Mouse (Mus musculus): Measurements from ENCODE around the gene Tnni3k. TPM values are rescaled to one million over a fixed set of nuclear protein-coding genes. Genes with fewer than 3 reads are reported as not detected.
A peak's percentile ranks its signal among the peaks of the same experiment; 100 is the strongest.

The Tnni3k gene
- polyA plus RNA-seq, 1 experiment from 2014 or later = 0.22 TPM

GRCm38 (mm10) chr3:154915566-154915965 is 139.6 kb downstream of the Tnni3k start:
- Histone ChIP-seq H3K27me3 (ENCODE audit: insufficient read depth, poor library complexity, severe bottlenecking) (no peaks in the 10 kb centered on the region), H3K36me3 (no peaks in the 10 kb centered on the region), H3K27ac (no peak overlapping the region), H3K4me1 (replicated peaks) (no peaks in the 10 kb centered on the region), H3K9me3 (no peaks in the 10 kb centered on the region), H3K4me3 (no peak overlapping the region)
- 69% methylated on average over 1 of the region's 1 CpGs for WGBS
- DNase-seq (ENCODE audit: low spot score) = no peak

DNA sequence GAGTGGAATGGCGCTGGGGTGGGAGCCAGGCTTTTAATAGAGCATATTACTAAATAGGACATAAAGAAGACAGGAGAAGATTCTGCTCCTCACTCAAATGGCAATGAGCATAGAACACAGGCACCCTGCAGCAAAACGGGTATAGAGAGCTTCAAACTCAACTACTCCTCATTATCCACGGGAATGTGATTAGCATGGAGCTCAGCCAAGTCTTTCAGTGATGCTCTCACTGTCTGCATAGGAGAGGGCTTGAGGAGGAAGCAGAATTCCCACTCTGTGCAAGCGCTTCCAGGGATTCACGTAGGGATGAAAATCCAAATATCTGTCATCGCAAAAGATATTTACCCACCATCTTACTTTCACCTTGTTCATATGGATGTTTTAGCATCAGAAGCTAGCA is 141.6 kb downstream of the Tnni3k start:
- Histone ChIP-seq H3K27me3 (ENCODE audit: insufficient read depth, poor library complexity, severe bottlenecking) (no peaks in the 10 kb centered on the region), H3K4me3 (no peak overlapping the region), H3K36me3 (no peaks in the 10 kb centered on the region), H3K4me1 (replicated peaks) (no peaks in the 10 kb centered on the region), H3K27ac (no peak overlapping the region), H3K9me3 (no peaks in the 10 kb centered on the region)
- no peak for DNase-seq (ENCODE audit: low spot score)
- WGBS = 82% methylated on average over 6 of the region's 6 CpGs

DNA sequence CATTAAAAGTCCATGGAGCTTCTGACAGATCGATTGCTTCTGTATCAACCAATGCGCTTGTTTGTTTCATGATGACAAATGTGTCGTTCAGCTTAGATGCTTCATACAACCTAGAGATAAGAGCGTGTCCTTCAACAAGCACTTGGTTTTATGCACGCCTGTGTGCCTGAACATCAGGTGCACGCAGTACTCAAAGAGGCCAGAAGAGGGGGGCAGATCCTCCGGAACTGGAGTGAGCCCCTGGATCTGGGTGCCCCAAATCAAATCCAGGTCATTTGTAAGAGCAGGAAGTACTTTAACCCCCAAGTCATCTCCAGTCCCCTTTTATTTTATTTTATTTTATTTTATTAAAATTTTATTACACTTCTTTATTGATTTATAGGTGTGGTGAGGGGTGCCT is 158.5 kb downstream of the Tnni3k start:
- Histone ChIP-seq H3K4me3 (no peak overlapping the region), H3K9me3 (no peaks in the 10 kb centered on the region), H3K36me3 (no peaks in the 10 kb centered on the region), H3K27ac (no peak overlapping the region), H3K4me1 (replicated peaks) (no peaks in the 10 kb centered on the region), H3K27me3 (ENCODE audit: insufficient read depth, poor library complexity, severe bottlenecking) (no peaks in the 10 kb centered on the region)
- WGBS = 70% methylated on average over 7 of the region's 7 CpGs
- DNase-seq (ENCODE audit: low spot score) = peak; percentile 20

DNA sequence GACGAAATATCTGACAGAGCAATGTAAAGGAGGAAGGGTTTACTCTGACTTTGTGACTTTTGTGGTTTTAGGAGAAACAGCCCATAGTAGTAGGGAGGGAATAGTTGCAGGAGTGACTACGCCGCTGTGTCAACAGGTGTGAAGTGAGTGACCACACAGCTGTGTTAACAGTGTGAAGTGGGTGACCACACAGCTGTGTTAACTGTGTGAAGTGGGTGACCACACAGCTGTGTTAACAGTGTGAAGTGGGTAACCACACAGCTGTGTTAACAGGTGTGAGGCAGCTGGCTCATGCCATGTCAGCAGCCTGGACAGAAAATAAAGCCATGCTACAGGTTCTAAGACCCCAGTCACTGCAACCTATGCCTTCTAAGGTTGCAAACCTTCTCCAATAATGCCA is 162.0 kb downstream of the Tnni3k start:
- H3K4me3 ChIP-seq = no peak overlapping the region
- WGBS = 86% methylated on average over 3 of the region's 3 CpGs
- no peaks in the 10 kb centered on the region for H3K36me3 ChIP-seq
- no peak overlapping the region for H3K27ac ChIP-seq
- DNase-seq (ENCODE audit: low spot score) = no peak
- H3K27me3 ChIP-seq (ENCODE audit: insufficient read depth, poor library complexity, severe bottlenecking) = no peaks in the 10 kb centered on the region
- H3K4me1 ChIP-seq (replicated peaks) = no peaks in the 10 kb centered on the region
- no peaks in the 10 kb centered on the region for H3K9me3 ChIP-seq

GRCm38 (mm10) chr3:154885452-154885851 is 169.8 kb downstream of the Tnni3k start:
- 44% methylated on average over 5 of the region's 5 CpGs for WGBS
- Histone ChIP-seq H3K27me3 (ENCODE audit: insufficient read depth, poor library complexity, severe bottlenecking) (no peaks in the 10 kb centered on the region), H3K27ac (no peak overlapping the region), H3K4me1 (replicated peaks) (peaks cover 3% of the 10 kb centered on the region; the same call in 1 of the 2 replicates), H3K9me3 (no peaks in the 10 kb centered on the region), H3K36me3 (no peaks in the 10 kb centered on the region), H3K4me3 (no peak overlapping the region)
- no peak for DNase-seq (ENCODE audit: low spot score)

DNA sequence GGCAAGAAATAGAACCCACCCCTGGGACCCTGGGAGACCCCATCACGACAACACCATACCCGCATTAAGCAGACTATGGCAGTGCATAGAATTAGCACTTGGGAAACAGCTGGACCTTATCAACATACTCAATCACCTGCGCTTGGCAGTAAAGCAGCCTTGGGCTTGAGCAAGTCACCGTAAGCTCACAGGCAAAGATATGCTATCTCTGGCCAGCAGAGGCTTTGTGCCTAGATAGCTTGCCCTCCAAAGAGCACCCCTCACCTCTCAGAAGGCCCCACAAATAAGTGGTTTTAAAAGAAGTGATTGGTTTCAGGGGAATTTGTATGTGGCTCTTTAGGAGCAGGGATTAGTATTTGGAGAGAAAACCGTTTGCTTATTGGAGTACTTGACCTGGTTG is 170.2 kb downstream of the Tnni3k start:
- Histone ChIP-seq H3K9me3 (no peaks in the 10 kb centered on the region), H3K27ac (no peak overlapping the region), H3K4me1 (replicated peaks) (peaks cover 6% of the 10 kb centered on the region; the same call in 1 of the 2 replicates), H3K27me3 (ENCODE audit: insufficient read depth, poor library complexity, severe bottlenecking) (no peaks in the 10 kb centered on the region), H3K4me3 (no peak overlapping the region), H3K36me3 (no peaks in the 10 kb centered on the region)
- no peak for DNase-seq (ENCODE audit: low spot score)
- 58% methylated on average over 5 of the region's 5 CpGs for WGBS

GRCm38 (mm10) chr3:154881428-154881986 is 173.7 kb downstream of the Tnni3k start:
- H3K27ac ChIP-seq = no peak overlapping the region
- H3K27me3 ChIP-seq (ENCODE audit: insufficient read depth, poor library complexity, severe bottlenecking) = no peaks in the 10 kb centered on the region
- no peak for DNase-seq (ENCODE audit: low spot score)
- H3K4me1 ChIP-seq (replicated peaks) = peaks cover 6% of the 10 kb centered on the region; the same call in 1 of the 2 replicates
- no peak overlapping the region for H3K4me3 ChIP-seq
- WGBS = 89% methylated on average over 2 of the region's 2 CpGs
- no peaks in the 10 kb centered on the region for H3K9me3 ChIP-seq
- no peaks in the 10 kb centered on the region for H3K36me3 ChIP-seq

- no peak for DNase-seq (ENCODE audit: low spot score)
- no peaks in the 10 kb centered on the region for H3K9me3 ChIP-seq
- H3K4me1 ChIP-seq (replicated peaks) = peaks cover 6% of the 10 kb centered on the region; the same call in 1 of the 2 replicates
- no peak overlapping the region for H3K4me3 ChIP-seq
- no peaks in the 10 kb centered on the region for H3K36me3 ChIP-seq
- H3K27ac ChIP-seq = no peak overlapping the region
- 69% methylated on average over 4 of the region's 4 CpGs for WGBS
- H3K27me3 ChIP-seq (ENCODE audit: insufficient read depth, poor library complexity, severe bottlenecking) = no peaks in the 10 kb centered on the region
Measured at GRCm38 (mm10) chr3:154880536-154880939, 174.7 kb downstream of the Tnni3k start.

- H3K36me3 ChIP-seq = no peaks in the 10 kb centered on the region
- H3K27me3 ChIP-seq (ENCODE audit: insufficient read depth, poor library complexity, severe bottlenecking) = no peaks in the 10 kb centered on the region
- no peaks in the 10 kb centered on the region for H3K9me3 ChIP-seq
- WGBS = 87% methylated on average over 5 of the region's 5 CpGs
- H3K4me3 ChIP-seq = no peak overlapping the region
- H3K4me1 ChIP-seq (replicated peaks) = 0 out of 2 replicates have a peak, but pooled peaks cover 6% of the 10 kb centered on the region
- DNase-seq (ENCODE audit: low spot score) = no peak
- H3K27ac ChIP-seq = no peak overlapping the region
Measured at GRCm38 (mm10) chr3:154880108-154880507, 175.1 kb downstream of the Tnni3k start.

- Histone ChIP-seq H3K4me1 (replicated peaks) (0 out of 2 replicates have a peak, but pooled peaks cover 6% of the 10 kb centered on the region), H3K4me3 (no peak overlapping the region), H3K36me3 (no peaks in the 10 kb centered on the region), H3K27me3 (ENCODE audit: insufficient read depth, poor library complexity, severe bottlenecking) (no peaks in the 10 kb centered on the region), H3K9me3 (no peaks in the 10 kb centered on the region), H3K27ac (no peak overlapping the region)
- WGBS = 69% methylated on average over 2 of the region's 2 CpGs
- DNase-seq (ENCODE audit: low spot score) = no peak
Measured at GRCm38 (mm10) chr3:154879515-154879914, 175.7 kb downstream of the Tnni3k start.

DNA sequence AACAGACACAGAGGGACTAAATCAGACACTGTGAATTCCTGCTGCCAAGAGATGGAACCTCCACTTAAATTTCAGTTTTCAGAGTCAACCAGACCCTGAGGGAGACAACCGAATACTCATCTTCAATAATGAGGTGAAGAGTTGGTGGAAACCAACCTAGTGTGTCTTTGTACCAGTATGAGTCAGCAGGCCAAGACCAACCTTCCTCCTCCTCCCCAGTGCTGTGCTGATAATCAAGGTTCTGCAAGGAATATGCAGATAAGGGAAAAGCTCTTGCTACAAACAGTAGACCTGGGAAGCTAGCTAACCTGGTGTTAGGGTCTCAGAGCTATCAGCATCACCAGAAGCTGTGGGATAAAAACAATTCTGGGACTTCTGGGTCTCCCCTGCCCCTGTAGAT is 176.1 kb downstream of the Tnni3k start:
- 98% methylated on average over 1 of the region's 1 CpGs for WGBS
- H3K27ac ChIP-seq = no peak overlapping the region
- H3K4me3 ChIP-seq = no peak overlapping the region
- no peak for DNase-seq (ENCODE audit: low spot score)
- 0 out of 2 replicates have a peak, but pooled peaks cover 6% of the 10 kb centered on the region for H3K4me1 ChIP-seq (replicated peaks)
- H3K36me3 ChIP-seq = no peaks in the 10 kb centered on the region
- H3K9me3 ChIP-seq = no peaks in the 10 kb centered on the region
- H3K27me3 ChIP-seq (ENCODE audit: insufficient read depth, poor library complexity, severe bottlenecking) = no peaks in the 10 kb centered on the region

GRCm38 (mm10) chr3:154868807-154869206 is 186.4 kb downstream of the Tnni3k start:
- DNase-seq (ENCODE audit: low spot score) = no peak
- H3K4me1 ChIP-seq (replicated peaks) = no peaks in the 10 kb centered on the region
- 93% methylated on average over 4 of the region's 4 CpGs for WGBS
- no peaks in the 10 kb centered on the region for H3K9me3 ChIP-seq
- H3K27ac ChIP-seq = no peak overlapping the region
- no peak overlapping the region for H3K4me3 ChIP-seq
- no peaks in the 10 kb centered on the region for H3K27me3 ChIP-seq (ENCODE audit: insufficient read depth, poor library complexity, severe bottlenecking)
- H3K36me3 ChIP-seq = no peaks in the 10 kb centered on the region

GRCm38 (mm10) chr3:154861921-154862320 is 193.3 kb downstream of the Tnni3k start:
- no peak for DNase-seq (ENCODE audit: low spot score)

GRCm38 (mm10) chr3:154859721-154860120 is 195.5 kb downstream of the Tnni3k start:
- WGBS = 67% methylated on average over 3 of the region's 3 CpGs

More at GRCm38 (mm10) chr3:154861921-154862320, 193.3 kb downstream of the Tnni3k start:
- Histone ChIP-seq H3K36me3 (no peaks in the 10 kb centered on the region), H3K27me3 (ENCODE audit: insufficient read depth, poor library complexity, severe bottlenecking) (no peaks in the 10 kb centered on the region), H3K9me3 (no peaks in the 10 kb centered on the region), H3K27ac (no peak overlapping the region), H3K4me3 (no peak overlapping the region), H3K4me1 (replicated peaks) (no peaks in the 10 kb centered on the region)
- WGBS = 86% methylated on average over 6 of the region's 6 CpGs

More at GRCm38 (mm10) chr3:154859721-154860120, 195.5 kb downstream of the Tnni3k start:
- Histone ChIP-seq H3K4me1 (replicated peaks) (no peaks in the 10 kb centered on the region), H3K27me3 (ENCODE audit: insufficient read depth, poor library complexity, severe bottlenecking) (no peaks in the 10 kb centered on the region), H3K27ac (no peak overlapping the region), H3K9me3 (no peaks in the 10 kb centered on the region), H3K4me3 (no peak overlapping the region), H3K36me3 (no peaks in the 10 kb centered on the region)
- no peak for DNase-seq (ENCODE audit: low spot score)
